Mouse (Mus musculus): Measurements from ENCODE around the gene Bcl10. TPM values are rescaled to one million over a fixed set of nuclear protein-coding genes. Genes with fewer than 3 reads are reported as not detected.

Bcl10 gene
- total and polyA plus RNA-seq, 2 experiments from 2014 or later = 16.1 to 32.7 TPM

DNA sequence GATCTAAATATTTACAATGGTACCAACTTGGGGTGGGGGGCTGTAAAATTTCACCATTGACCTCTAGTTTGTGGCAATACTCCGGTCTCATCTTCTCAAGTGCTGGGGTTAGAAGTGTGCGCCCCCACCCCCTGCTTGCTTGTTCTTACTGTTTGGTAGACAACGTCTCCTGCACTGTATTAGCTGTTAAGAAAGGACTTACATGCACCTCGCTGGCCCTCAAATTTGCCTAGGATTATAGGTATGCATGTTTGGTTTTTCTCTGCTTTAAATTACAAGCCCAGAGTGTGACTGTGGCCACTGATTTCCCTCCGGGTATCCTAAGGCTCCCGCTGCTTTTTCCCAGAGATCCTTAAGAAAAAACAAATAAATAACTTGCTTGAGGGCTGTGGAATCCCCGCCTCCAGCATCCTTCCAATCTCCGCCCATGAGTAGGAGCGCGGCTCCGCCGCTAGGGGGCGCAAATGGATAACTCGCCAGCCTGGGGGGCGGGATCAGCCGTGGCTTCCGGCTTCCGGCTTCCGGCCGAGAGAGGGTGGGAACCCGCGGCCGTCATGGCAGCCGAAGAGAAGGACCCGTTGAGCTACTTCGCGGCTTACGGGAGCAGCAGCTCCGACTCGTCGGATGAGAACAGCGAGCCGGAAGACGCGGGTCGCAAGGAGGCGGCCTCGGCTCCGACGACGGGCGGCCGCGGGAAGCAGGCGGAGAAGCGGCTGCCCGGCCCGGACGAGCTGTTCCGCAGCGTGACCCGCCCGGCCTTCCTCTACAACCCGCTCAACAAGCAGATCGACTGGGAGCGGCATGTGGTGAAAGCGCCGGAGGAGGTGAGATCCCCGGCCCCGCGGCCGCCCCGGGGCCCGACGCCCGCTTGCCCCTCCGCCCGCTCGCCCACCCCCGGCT is 15.2 kb downstream of the Bcl10 start, which contains the start of gene 2410004B18Rik:
2410004B18Rik (plus strand) TSS at position 510 of the 900 bp plus-strand sequence.
- H3K9ac ChIP-seq (replicated peaks; ENCODE audit: low read depth, low read length) = peak within 1 kb of the TSS; percentile 98
- 0 out of 2 replicates have a peak, but pooled peaks have one; percentile 17 for TF ChIP-seq EP300 (IDR thresholded peaks at IDR 0.05; ENCODE audit: low read depth)
- peak; percentile 97 for TF ChIP-seq CTCF (IDR thresholded peaks at IDR 0.05; ENCODE audit: low read depth)
- H3K27me3 ChIP-seq (ENCODE audit: control insufficient read depth, insufficient read depth, low read length) = no peaks in the 10 kb centered on the region
- peak; percentile 94 for ATAC-seq (ENCODE audit: insufficient read depth, low read depth)
- H3K36me3 ChIP-seq (replicated peaks; ENCODE audit: control insufficient read depth, insufficient read depth, low read length) = peaks cover 34% of the 10 kb centered on the region
- H3K4me3 ChIP-seq (ENCODE audit: low read depth, low read length) = peak within 1 kb of the TSS; percentile 98
- no peaks in the 10 kb centered on the region for H3K9me3 ChIP-seq (replicated peaks; ENCODE audit: control insufficient read depth, low read length)
- DNase-seq (ENCODE audit: low spot score) = peak; percentile 91
- 1% methylated on average over 60 of the region's 70 CpGs for WGBS
- H3K27ac ChIP-seq (ENCODE audit: low read depth) = peak within 1 kb of the TSS; percentile 80
- H3K4me1 ChIP-seq (ENCODE audit: control insufficient read depth, insufficient read depth) = peaks cover 17% of the 10 kb centered on the region
- peak within 1 kb of the TSS; percentile 99 for H3K4me2 ChIP-seq (ENCODE audit: low read depth, low read length)

DNA sequence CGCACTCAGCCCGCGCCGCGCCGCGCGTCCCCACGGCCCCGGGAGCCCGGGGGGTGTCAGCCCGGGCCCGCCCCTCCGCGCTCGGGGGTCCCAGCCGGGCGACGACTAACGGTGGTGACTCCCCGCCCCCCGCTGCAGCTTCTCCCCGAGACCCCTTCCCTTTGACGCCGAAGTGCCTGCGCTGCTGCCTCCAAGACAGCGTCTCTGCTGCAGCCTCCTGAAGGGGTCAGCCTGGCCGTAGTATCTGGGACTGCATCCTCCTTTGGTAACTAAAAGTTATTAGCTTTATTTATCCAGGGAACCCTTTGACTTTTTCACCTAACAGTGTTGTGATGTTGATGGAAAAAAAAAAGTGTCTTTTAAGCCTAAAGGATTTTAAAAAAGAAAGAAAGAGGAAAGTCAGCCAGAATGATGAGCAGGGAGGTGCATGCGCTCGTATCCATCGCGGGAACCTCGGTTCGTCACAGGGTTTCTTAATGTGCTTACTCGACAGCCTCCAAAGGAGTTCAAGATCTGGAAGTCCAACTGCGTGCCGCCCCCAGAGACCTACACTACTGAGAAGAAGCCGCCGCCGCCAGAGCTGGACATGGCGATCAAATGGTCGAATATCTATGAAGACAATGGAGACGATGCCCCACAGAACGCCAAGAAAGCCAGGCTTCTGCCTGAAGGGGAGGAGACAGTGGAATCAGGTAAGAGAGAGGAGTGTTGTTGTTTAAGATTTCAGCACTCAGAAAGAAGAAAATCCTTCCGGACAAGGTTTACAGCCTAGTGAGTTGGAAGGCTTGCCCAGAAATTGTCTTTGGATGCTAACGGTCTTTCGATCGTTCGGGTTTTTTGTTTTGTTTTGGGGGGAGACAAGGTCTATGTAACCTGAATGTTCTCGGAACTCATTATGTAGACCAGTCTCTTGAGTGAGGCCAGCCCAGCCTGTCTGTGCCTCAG is 16.1 kb downstream of the Bcl10 start:
- H3K4me1 ChIP-seq (ENCODE audit: control insufficient read depth, insufficient read depth) = peaks cover 17% of the 10 kb centered on the region
- H3K4me2 ChIP-seq (ENCODE audit: low read depth, low read length) = peak overlapping the region; percentile 99
- WGBS = 18% methylated on average over 44 of the region's 50 CpGs
- H3K9me3 ChIP-seq (replicated peaks; ENCODE audit: control insufficient read depth, low read length) = no peaks in the 10 kb centered on the region
- ATAC-seq (ENCODE audit: insufficient read depth, low read depth) (0 out of 2 replicates have a peak, but pooled peaks have one; percentile 25), DNase-seq (ENCODE audit: low spot score) (peak; percentile 3)
- H3K9ac ChIP-seq (replicated peaks; ENCODE audit: low read depth, low read length) = peak overlapping the region; percentile 98
- peak overlapping the region; percentile 98 for H3K4me3 ChIP-seq (ENCODE audit: low read depth, low read length)
- peak overlapping the region; percentile 80 for H3K27ac ChIP-seq (ENCODE audit: low read depth)
- TF ChIP-seq CTCF (IDR thresholded peaks at IDR 0.05; ENCODE audit: low read depth) = no peak; the same call in 1 of the 2 replicates
- no peak for TF ChIP-seq EP300 (IDR thresholded peaks at IDR 0.05; ENCODE audit: low read depth)
- no peaks in the 10 kb centered on the region for H3K27me3 ChIP-seq (ENCODE audit: control insufficient read depth, insufficient read depth, low read length)
- H3K36me3 ChIP-seq (replicated peaks; ENCODE audit: control insufficient read depth, insufficient read depth, low read length) = peaks cover 34% of the 10 kb centered on the region

DNA sequence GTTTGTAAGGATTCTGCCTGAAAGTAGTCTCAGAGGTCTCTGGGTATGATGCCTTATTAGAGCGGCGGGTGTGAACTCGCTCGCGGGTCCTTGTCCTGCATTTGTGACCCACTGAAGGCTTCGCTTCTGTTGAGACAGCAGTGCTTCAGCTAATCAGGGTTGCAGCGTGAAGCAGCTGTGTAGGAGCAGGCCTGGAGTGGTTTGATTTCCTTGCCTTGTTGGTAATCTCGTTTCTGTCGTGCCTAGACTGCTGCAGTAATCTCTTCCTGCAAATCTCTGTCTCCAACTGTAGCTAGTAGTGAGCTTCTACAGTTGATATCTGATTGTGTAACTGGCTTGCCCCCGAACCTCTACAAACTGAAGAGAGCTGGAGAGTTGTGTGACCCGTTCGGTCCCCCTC is 16.8 kb downstream of the Bcl10 start:
- H3K4me1 ChIP-seq (ENCODE audit: control insufficient read depth, insufficient read depth) = peaks cover 17% of the 10 kb centered on the region
- no peaks in the 10 kb centered on the region for H3K27me3 ChIP-seq (ENCODE audit: control insufficient read depth, insufficient read depth, low read length)
- H3K36me3 ChIP-seq (replicated peaks; ENCODE audit: control insufficient read depth, insufficient read depth, low read length) = peaks cover 38% of the 10 kb centered on the region
- no peak overlapping the region for H3K27ac ChIP-seq (ENCODE audit: low read depth)
- H3K4me2 ChIP-seq (ENCODE audit: low read depth, low read length) = peak overlapping the region; percentile 99
- TF ChIP-seq CTCF (IDR thresholded peaks at IDR 0.05; ENCODE audit: low read depth) (no peak), EP300 (IDR thresholded peaks at IDR 0.05; ENCODE audit: low read depth) (no peak)
- ATAC-seq (ENCODE audit: insufficient read depth, low read depth) = no peak
- DNase-seq (ENCODE audit: low spot score) = no peak
- H3K9me3 ChIP-seq (replicated peaks; ENCODE audit: control insufficient read depth, low read length) = no peaks in the 10 kb centered on the region
- H3K4me3 ChIP-seq (ENCODE audit: low read depth, low read length) = peak overlapping the region; percentile 98; the same call in 1 of the 2 replicates
- WGBS = 59% methylated on average over 12 of the region's 12 CpGs
- H3K9ac ChIP-seq (replicated peaks; ENCODE audit: low read depth, low read length) = 0 out of 2 replicates have a peak overlapping the region, but pooled peaks have one; percentile 30

DNA sequence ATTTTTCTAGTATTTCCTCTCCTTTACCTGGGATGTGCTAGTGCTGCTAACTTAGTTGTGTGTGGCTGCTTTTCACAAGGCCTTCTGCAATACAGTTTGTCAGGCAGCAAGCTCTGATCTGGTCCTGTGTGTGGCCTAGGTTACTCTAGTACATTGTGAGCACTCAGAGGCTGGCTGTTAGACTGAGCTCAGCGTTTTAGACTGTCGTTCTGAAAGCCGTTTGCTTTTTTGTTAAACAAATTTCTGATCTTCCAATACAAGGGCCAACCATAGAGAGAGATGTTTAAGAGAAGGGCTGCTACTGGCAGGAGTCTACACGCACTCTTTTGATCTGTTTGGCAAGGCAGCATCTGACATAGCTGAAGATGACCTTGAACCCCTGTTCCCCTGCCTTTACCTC is 17.4 kb downstream of the Bcl10 start:
- DNase-seq (ENCODE audit: low spot score) (no peak), ATAC-seq (ENCODE audit: insufficient read depth, low read depth) (no peak)
- no peak overlapping the region for H3K27ac ChIP-seq (ENCODE audit: low read depth)
- H3K36me3 ChIP-seq (replicated peaks; ENCODE audit: control insufficient read depth, insufficient read depth, low read length) = peaks cover 43% of the 10 kb centered on the region
- TF ChIP-seq EP300 (IDR thresholded peaks at IDR 0.05; ENCODE audit: low read depth) (no peak), CTCF (IDR thresholded peaks at IDR 0.05; ENCODE audit: low read depth) (no peak)
- H3K4me3 ChIP-seq (ENCODE audit: low read depth, low read length) = no peak overlapping the region
- H3K4me1 ChIP-seq (ENCODE audit: control insufficient read depth, insufficient read depth) = peaks cover 17% of the 10 kb centered on the region
- WGBS = 68% methylated on average over 4 of the region's 4 CpGs
- H3K27me3 ChIP-seq (ENCODE audit: control insufficient read depth, insufficient read depth, low read length) = no peaks in the 10 kb centered on the region
- H3K4me2 ChIP-seq (ENCODE audit: low read depth, low read length) = no peak overlapping the region; the same call in 1 of the 2 replicates
- no peaks in the 10 kb centered on the region for H3K9me3 ChIP-seq (replicated peaks; ENCODE audit: control insufficient read depth, low read length)
- H3K9ac ChIP-seq (replicated peaks; ENCODE audit: low read depth, low read length) = no peak overlapping the region

DNA sequence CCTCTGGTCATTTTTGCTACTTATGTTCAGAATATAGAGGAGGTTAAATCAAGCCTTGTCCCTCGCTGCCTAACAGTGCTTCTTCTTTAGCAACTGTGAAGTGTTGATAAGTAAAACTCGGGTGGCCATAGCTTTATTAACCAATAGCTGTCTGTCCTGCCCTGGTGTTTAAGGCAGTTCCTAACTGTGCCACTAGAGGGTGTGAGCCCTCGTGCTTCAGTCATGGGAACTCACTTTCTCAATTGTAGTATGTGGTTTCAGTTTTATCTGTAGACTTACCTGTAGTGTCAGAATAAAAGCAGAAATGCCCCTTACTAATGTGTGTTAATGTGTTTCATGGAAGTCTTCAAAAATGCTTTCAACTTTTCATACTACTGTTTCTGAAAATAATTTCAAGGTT is 19.4 kb downstream of the Bcl10 start:
- Histone ChIP-seq H3K4me3 (ENCODE audit: low read depth, low read length) (no peak overlapping the region), H3K4me2 (ENCODE audit: low read depth, low read length) (no peak overlapping the region), H3K27ac (ENCODE audit: low read depth) (no peak overlapping the region), H3K9me3 (replicated peaks; ENCODE audit: control insufficient read depth, low read length) (no peaks in the 10 kb centered on the region), H3K4me1 (ENCODE audit: control insufficient read depth, insufficient read depth) (peaks cover 25% of the 10 kb centered on the region), H3K9ac (replicated peaks; ENCODE audit: low read depth, low read length) (no peak overlapping the region), H3K27me3 (ENCODE audit: control insufficient read depth, insufficient read depth, low read length) (no peaks in the 10 kb centered on the region), H3K36me3 (replicated peaks; ENCODE audit: control insufficient read depth, insufficient read depth, low read length) (peaks cover 40% of the 10 kb centered on the region)
- ATAC-seq (ENCODE audit: insufficient read depth, low read depth) = no peak
- whole genome bisulfite sequencing = 1% methylated on average over 3 of the region's 3 CpGs
- TF ChIP-seq EP300 (IDR thresholded peaks at IDR 0.05; ENCODE audit: low read depth) (no peak), CTCF (IDR thresholded peaks at IDR 0.05; ENCODE audit: low read depth) (peak; percentile 96)
- DNase-seq (ENCODE audit: low spot score) = peak; percentile 53

Data from heart, postnatal 0 days (tissue).